ENCODE assay signal across 21 mouse cellular contexts in genomic region chrX:71524310-71524709, GRCm38 (mm10). TPM values are rescaled to one million over a fixed set of nuclear protein-coding genes. Genes with fewer than 3 reads are reported as not detected.
A peak's percentile ranks its signal among the peaks of the same experiment; 100 is the strongest.
DNase-seq lines count a peak whose midpoint lies in the region; ATAC-seq and TF ChIP-seq lines count a peak whose summit lies in the region.
"Had no signal": no experiment of that assay in that cellular context is flagged by ENCODE, and none has a peak within 500 bp of the region (broad histone marks: within the 10 kb centered on the region; RNA-seq: fewer than 3 reads in every experiment).

No protein-coding gene starts in this region.

- no peak overlapping the region for H3K9ac ChIP-seq in liver, postnatal 0 days (replicated peaks)
- no peak overlapping the region for H3K9ac ChIP-seq in liver, embryonic 13.5 days
- no peak overlapping the region for H3K9ac ChIP-seq in stomach, postnatal 0 days (ENCODE audit: low read length)
- H3K9ac ChIP-seq: embryonic facial prominence, embryonic 12.5 days; forebrain, embryonic 13.5 days; heart, embryonic 12.5 days; limb, embryonic 15.5 days had no signal

- no peak overlapping the region for H3K4me3 ChIP-seq in liver, postnatal 0 days (ENCODE audit: low read depth, low read length)
- no peak overlapping the region for H3K4me3 ChIP-seq in liver, embryonic 13.5 days (replicated peaks)
- no peak overlapping the region for H3K4me3 ChIP-seq in stomach, postnatal 0 days (ENCODE audit: low read depth, low read length)
- H3K4me3 ChIP-seq: embryonic facial prominence, embryonic 12.5 days; forebrain, embryonic 13.5 days; heart, embryonic 12.5 days; left cerebral cortex, adult 2 months; limb, embryonic 15.5 days had no signal

- peak; percentile 29 for DNase-seq in liver
- DNase-seq in liver, postnatal 0 days = no peak
- peak; percentile 63 for DNase-seq in c-Kit-positive CD71-positive TER-119-positive erythroid progenitor cells, embryonic 14.5 days (ENCODE audit: low spot score)
- DNase-seq in liver, embryonic 13.5 days = peak; percentile 31
- DNase-seq in layer of hippocampus, postnatal 10 days (ENCODE audit: low spot score in 2 of 2) = no peak
- DNase-seq in gastrocnemius, postnatal 14 days = no peak
- DNase-seq in stomach, postnatal 0 days (ENCODE audit: low spot score) = no peak
- DNase-seq: adrenal gland, postnatal 10 days; cerebellum, adult 9-10 months; heart, postnatal 14 days; kidney, adult 11 months; layer of hippocampus, adult 9-11 months; lung, postnatal 4 days; thymus, postnatal 14 days had no signal

- H3K4me1 ChIP-seq in liver, postnatal 0 days (ENCODE audit: insufficient read depth) = no peaks in the 10 kb centered on the region
- peaks cover 51% of the 10 kb centered on the region for H3K4me1 ChIP-seq in liver, embryonic 13.5 days (replicated peaks)
- no peaks in the 10 kb centered on the region for H3K4me1 ChIP-seq in stomach, postnatal 0 days (replicated peaks; ENCODE audit: control insufficient read depth, insufficient read depth)
- H3K4me1 ChIP-seq: embryonic facial prominence, embryonic 12.5 days had no signal

- 0 out of 2 replicates have a peak, but pooled peaks cover 3% of the 10 kb centered on the region for H3K27me3 ChIP-seq in liver, postnatal 0 days (ENCODE audit: insufficient read depth, low read length)
- H3K27me3 ChIP-seq in liver, embryonic 13.5 days = no peaks in the 10 kb centered on the region
- no peaks in the 10 kb centered on the region for H3K27me3 ChIP-seq in stomach, postnatal 0 days (ENCODE audit: control insufficient read depth, insufficient read depth, low read length)
- H3K27me3 ChIP-seq: embryonic facial prominence, embryonic 12.5 days; forebrain, embryonic 13.5 days; limb, embryonic 15.5 days had no signal

- H3K9me3 ChIP-seq in liver, postnatal 0 days (ENCODE audit: low read length) = no peaks in the 10 kb centered on the region
- no peaks in the 10 kb centered on the region for H3K9me3 ChIP-seq in liver, embryonic 13.5 days (replicated peaks)
- H3K9me3 ChIP-seq in stomach, postnatal 0 days (ENCODE audit: control insufficient read depth, low read length) = no peaks in the 10 kb centered on the region
- H3K9me3 ChIP-seq: embryonic facial prominence, embryonic 12.5 days; forebrain, embryonic 13.5 days; heart, embryonic 12.5 days; limb, embryonic 15.5 days had no signal

- H3K4me2 ChIP-seq in liver, postnatal 0 days (ENCODE audit: low read depth, low read length) = no peak overlapping the region
- H3K4me2 ChIP-seq in liver, embryonic 13.5 days = no peak overlapping the region
- H3K4me2 ChIP-seq in stomach, postnatal 0 days (replicated peaks; ENCODE audit: low read depth) = no peak overlapping the region
- H3K4me2 ChIP-seq: embryonic facial prominence, embryonic 12.5 days; forebrain, embryonic 13.5 days; heart, embryonic 12.5 days; limb, embryonic 15.5 days had no signal

- H3K27ac ChIP-seq in liver, postnatal 0 days (ENCODE audit: low read depth) = no peak overlapping the region
- H3K27ac ChIP-seq in liver, embryonic 13.5 days = peak overlapping the region; percentile 13; the same call in 1 of the 2 replicates
- no peak overlapping the region for H3K27ac ChIP-seq in stomach, postnatal 0 days (replicated peaks)
- H3K27ac ChIP-seq: embryonic facial prominence, embryonic 12.5 days; forebrain, embryonic 13.5 days; kidney, postnatal 0 days; left cerebral cortex, adult 2 months; limb, embryonic 15.5 days had no signal

- 49% methylated on average over 2 of the region's 2 CpGs for WGBS in liver, postnatal 0 days (ENCODE audit: insufficient replicate concordance)
- 22% methylated on average over 2 of the region's 2 CpGs for WGBS in liver, embryonic 13.5 days (ENCODE audit: insufficient replicate concordance)
- WGBS in stomach, postnatal 0 days = 54% methylated on average over 2 of the region's 2 CpGs

- no peak for TF ChIP-seq CTCF in liver, postnatal 0 days (IDR thresholded peaks at IDR 0.05; ENCODE audit: low read depth)
- TF ChIP-seq CTCF in stomach, postnatal 0 days (IDR thresholded peaks at IDR 0.05; ENCODE audit: low read depth) = no peak

- no peaks in the 10 kb centered on the region for H3K36me3 ChIP-seq in liver, postnatal 0 days (replicated peaks; ENCODE audit: insufficient read depth, low read length)
- no peaks in the 10 kb centered on the region for H3K36me3 ChIP-seq in liver, embryonic 13.5 days
- H3K36me3 ChIP-seq in stomach, postnatal 0 days (ENCODE audit: control insufficient read depth, insufficient read depth, low read length) = no peaks in the 10 kb centered on the region
- H3K36me3 ChIP-seq: embryonic facial prominence, embryonic 12.5 days; heart, embryonic 12.5 days; limb, embryonic 15.5 days had no signal

- intact Hi-C loops in gastrocnemius, postnatal 14 days (cut with DNase I; ENCODE audit: low total_unique reads) = no loop called here

- ATAC-seq in liver, postnatal 0 days = no peak
- ATAC-seq in liver, embryonic 13.5 days (ENCODE audit: low read depth) = peak; percentile 78
- ATAC-seq in stomach, postnatal 0 days (ENCODE audit: low FRiP score, low TSS enrichment) = no peak
- ATAC-seq: forebrain, embryonic 13.5 days; midbrain, embryonic 16.5 days had no signal

- no peak for TF ChIP-seq EP300 in liver, postnatal 0 days (IDR thresholded peaks at IDR 0.05; ENCODE audit: low read depth)
- TF ChIP-seq EP300 in stomach, postnatal 0 days (optimal IDR thresholded peaks at IDR 0.05) = no peak

RNA-seq across cellular contexts. Expression of gene Hmgb3, which starts 31.4 kb away (rescaled TPM):
- polyA plus RNA-seq in liver, postnatal 0 days (2015; fragmentation: Nextera tagmentation; extraction: Ambion mirVana) = 80.3 and 91.7 TPM in 2 replicates
- 292 and 348 TPM in 2 replicates for polyA plus RNA-seq in liver, embryonic 13.5 days (2015; fragmentation: Nextera tagmentation; extraction: Ambion mirVana)
- 10 to 100 TPM; 67.6 to 79.7 TPM for total RNA-seq in layer of hippocampus, postnatal 10 days (2021)
- total RNA-seq in gastrocnemius, postnatal 14 days (2021) = 10 to 100 TPM; 14.2 to 16.7 TPM
- 62.2 and 65.6 TPM in 2 replicates for polyA plus RNA-seq in stomach, postnatal 0 days (2015; fragmentation: Nextera tagmentation; extraction: Ambion mirVana)

RNA-seq across cellular contexts. Expression of gene Cd99l2, which starts 31.7 kb away (rescaled TPM):
- 5.7 and 6.2 TPM in 2 replicates for polyA plus RNA-seq in liver, postnatal 0 days (2015; fragmentation: Nextera tagmentation; extraction: Ambion mirVana)
- polyA plus RNA-seq in liver, embryonic 13.5 days (2015; fragmentation: Nextera tagmentation; extraction: Ambion mirVana) = 11.0 and 11.8 TPM in 2 replicates
- total RNA-seq in layer of hippocampus, postnatal 10 days (2021) = 10 to 100 TPM; 67.3 to 70.6 TPM
- 10 to 100 TPM; 33.0 to 35.0 TPM for total RNA-seq in gastrocnemius, postnatal 14 days (2021)
- polyA plus RNA-seq in stomach, postnatal 0 days (2015; fragmentation: Nextera tagmentation; extraction: Ambion mirVana) = 12.2 and 13.1 TPM in 2 replicates

Comparison
In these comparisons a context has a peak if more than half of its experiments do, and no peak if none do; other contexts are left out.
1. DNase-seq: peak in liver (single experiment), c-Kit-positive CD71-positive TER-119-positive erythroid progenitor cells, embryonic 14.5 days (single experiment) and liver, embryonic 13.5 days (single experiment); none in liver, postnatal 0 days (single experiment), layer of hippocampus, postnatal 10 days (0 of 2), gastrocnemius, postnatal 14 days (single experiment) and stomach, postnatal 0 days (single experiment).